Mouse (Mus musculus) gonadal fat pad, adult 2 months (tissue): ENCODE data around the gene Lemd1. TPM values are rescaled to one million over a fixed set of nuclear protein-coding genes. Genes with fewer than 3 reads are reported as not detected.
"Not testable (repeated sequence)": the region's sequence is repeated elsewhere in the genome, so short reads cannot be mapped to it uniquely, and the experiment has no call there.

Experiments used
- DNase-seq: peaks from one replicate; pipeline ENCODE4 v3.0.0-alpha.2; 2012; ENCODE audit warnings: low read depth
- polyA plus RNA-seq: library from polyadenylated mRNA; depleted of rRNA; stranded (reverse); fragments of >200 nt; gene quantifications from 2 replicates; pipeline ENCODE4 v1.2.3, GENCODE M21; 2012

The Lemd1 gene
- polyA plus RNA-seq, 1 experiment = 1.4 TPM

GRCm38 (mm10) chr1:132245010-132245409, 53.8 kb downstream of the Lemd1 start:
- DNase-seq = no peak

GRCm38 (mm10) chr1:132246137-132246536, 54.9 kb downstream of the Lemd1 start:
- DNase-seq = no peak

DNA sequence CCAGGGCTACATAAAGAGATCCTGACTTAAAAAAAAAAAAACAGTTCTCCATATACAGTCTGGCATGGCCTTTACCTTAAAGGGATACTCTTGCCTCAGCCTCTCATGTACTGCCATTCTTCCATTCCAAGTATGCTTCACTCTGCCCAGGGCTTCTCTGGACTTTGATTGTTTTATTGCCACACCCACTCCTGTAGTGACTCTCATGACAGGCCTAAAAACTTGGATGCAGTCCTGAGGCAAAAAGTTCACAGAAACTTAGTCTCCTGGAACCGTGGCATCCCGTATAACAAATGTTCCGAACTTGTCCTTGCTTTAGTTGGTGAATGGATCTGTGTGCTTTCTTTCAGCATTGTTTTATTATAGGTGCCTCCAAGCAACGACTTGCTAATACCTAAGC, 55.4 kb downstream of the Lemd1 start:
- no peak for DNase-seq

DNA sequence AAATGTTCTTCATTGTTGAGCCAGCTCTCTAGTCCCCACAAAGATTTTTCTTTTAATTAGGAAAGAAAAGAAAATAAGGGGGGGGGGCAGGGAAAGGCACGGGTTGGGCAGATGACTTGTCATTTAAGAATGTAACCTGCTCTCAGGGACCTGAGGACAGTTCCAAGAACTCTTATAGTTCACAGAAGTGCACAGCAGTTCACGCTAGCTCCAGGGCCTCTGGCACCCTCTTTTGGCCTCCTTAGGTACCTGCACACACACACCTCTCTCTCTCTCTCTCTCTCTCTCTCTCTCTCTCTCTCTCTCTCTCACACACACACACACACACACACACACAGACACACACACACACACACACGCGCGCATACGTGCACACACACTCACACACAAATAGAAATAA, 63.2 kb downstream of the Lemd1 start:
- no peak for DNase-seq

DNA sequence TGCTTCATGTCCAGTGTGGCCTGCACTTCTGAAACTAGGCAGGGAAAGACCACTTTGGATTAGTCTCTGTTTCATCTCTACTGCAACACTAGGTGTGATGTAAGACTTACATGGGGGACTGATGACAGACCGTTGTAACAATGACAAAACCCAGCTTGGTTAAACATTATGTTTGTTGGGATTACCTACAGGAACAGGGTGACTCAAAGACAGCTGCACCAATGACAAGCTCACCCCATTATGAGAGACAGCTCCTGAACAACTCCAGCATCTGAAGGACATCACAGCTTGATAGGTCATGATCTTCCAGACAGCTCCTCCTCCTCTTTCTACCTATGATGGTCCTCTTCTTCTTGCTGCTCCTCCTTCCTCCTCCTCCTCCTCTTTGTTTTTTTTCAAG, 69.1 kb downstream of the Lemd1 start:
- no peak for DNase-seq

GRCm38 (mm10) chr1:132261058-132261457, 69.8 kb downstream of the Lemd1 start:
- DNase-seq = no peak

DNA sequence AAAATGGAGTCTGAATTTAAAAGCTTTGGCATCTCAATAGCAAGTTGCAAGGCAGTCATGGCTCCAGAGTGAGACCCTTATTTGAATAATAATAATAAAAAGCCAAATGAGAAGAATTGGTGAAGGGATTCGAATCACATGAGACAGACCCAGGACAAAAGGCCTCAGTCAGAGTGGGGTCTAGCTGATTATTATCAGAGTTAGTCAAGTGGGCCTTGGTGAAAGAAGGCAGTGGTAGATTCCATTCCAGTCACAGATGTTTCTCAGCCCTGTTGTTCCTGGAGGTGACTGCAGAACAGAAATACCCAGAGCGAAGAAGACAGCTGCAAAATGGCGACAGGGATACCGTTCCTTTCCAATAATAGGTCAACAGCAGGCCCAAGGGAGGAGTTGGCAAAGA, 72.4 kb downstream of the Lemd1 start:
- no peak for DNase-seq

DNA sequence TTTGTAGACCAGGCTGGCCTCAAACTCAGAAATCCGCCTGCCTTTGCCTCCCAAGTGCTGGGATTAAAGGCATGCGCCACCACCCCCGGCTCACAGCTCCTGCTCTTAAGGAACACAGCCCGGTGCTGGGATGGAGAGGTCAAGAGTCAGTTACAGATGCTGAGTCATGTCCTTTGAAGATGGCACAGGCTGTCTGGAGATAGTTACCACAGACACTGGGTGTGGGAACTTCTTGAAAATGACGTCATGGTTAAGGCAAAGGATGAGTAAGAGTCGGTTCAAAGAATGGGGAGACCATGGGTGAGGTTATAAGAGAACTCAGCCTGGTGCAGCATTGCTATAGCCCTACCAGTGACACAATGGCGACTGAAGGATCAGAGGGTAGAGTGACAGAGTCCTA, 73.3 kb downstream of the Lemd1 start:
- DNase-seq = no peak

- DNase-seq = no peak
These were observed 74.1 kb downstream of the Lemd1 start for GRCm38 (mm10) chr1:132265211-132265859.

DNA sequence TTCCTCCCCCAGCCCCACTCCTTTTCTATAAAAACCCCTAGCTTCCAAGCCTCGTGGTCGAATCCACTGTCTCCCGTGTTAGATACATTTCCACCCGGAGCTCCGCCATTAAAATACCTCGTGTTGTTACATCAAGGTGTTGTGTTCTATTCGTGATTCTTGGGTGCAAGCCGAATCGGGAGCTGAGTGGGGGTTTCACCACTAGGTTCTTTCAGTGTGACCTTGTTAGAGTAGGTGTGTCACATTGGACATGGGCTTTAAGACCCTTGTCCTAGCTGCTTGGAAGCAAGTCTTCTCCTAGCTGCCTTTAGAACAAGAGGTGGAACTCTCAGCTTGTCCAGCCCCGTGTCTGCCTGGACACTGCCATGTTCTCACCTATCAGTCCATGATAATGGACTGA, 74.7 kb downstream of the Lemd1 start:
- DNase-seq = no peak

DNA sequence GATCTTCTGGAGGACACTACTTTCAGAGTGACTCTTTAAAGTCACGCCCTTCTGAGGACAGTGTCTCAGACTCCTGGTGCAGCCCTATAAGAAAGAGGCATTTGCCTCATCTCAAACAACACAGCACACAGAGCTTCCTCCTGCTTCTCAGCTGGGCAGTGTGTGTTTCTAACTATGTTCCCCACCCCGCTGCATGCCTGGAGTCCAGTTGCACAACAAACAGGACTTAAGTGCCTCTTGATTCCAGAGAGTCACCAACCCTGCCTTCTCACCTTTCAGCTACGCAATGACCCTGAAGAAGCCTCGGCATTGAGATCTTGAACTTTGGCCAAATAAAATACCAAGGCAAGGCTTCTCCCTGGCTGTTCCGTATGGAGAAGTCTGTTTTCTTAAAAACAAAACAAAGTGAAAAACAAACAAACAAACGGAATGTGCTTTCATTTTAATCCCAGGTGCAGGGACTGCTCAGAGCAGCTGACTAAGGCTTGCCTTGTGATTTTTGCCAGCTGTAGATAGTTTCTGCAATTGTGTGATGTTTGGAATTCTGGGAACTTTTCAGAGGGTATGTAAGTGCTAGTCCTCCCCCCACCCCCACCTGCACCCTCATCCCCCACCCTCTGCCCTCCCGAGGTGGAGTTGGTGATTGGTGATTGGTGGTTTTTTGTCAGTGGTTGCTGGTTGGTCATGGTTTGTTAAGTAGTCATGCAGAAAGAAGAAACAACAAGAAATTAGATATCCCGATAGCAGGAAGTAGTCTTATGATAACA, 75.7 kb downstream of the Lemd1 start:
- DNase-seq = no peak

DNA sequence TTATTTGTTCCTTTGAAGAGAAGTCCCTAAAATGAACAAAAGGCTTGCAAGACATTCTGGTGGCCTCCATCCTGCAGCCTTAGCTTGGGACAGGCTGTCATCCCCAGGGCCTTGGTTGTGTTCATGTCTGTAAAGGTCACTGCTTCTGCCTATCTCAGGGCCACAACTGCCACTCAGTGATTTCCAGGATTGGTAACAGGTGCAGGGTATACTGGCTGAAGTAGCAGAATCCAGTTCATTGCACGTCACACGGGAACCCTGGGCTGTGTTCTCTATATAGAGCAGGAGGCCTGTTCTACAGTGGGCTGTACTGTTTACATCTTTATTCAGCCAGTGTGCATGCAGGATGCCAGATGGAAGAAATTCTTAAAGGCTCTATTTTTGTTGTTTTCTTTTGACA, 76.7 kb downstream of the Lemd1 start:
- no peak for DNase-seq

GRCm38 (mm10) chr1:132268418-132269060, 77.3 kb downstream of the Lemd1 start:
- no peak for DNase-seq

- no peak for DNase-seq
These were observed 80.0 kb downstream of the Lemd1 start for GRCm38 (mm10) chr1:132271237-132271636.

DNA sequence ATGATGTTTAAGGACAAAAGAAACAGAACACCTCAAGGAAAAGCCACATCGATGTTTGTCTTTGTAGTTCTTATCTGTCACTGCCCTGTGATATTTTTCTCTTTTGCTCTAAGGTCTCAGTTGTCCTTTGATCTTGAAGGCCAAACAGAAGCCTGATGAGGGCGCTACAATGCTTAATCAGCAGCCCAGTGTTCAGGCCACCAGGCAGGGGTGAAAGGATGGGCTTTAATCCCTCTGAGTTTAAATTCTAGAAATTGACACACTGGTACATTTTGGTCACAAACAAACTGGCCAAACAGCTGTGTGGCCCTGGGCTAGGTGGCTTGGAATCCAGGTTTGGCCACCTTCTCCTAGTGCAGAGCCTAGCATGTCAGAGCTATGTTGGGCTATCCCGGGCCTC, 85.5 kb downstream of the Lemd1 start:
- no peak for DNase-seq

- no peak for DNase-seq
These were observed 85.9 kb downstream of the Lemd1 start for GRCm38 (mm10) chr1:132277124-132277523.

GRCm38 (mm10) chr1:132280636-132281035, 89.4 kb downstream of the Lemd1 start:
- DNase-seq = not testable (repeated sequence)

DNA sequence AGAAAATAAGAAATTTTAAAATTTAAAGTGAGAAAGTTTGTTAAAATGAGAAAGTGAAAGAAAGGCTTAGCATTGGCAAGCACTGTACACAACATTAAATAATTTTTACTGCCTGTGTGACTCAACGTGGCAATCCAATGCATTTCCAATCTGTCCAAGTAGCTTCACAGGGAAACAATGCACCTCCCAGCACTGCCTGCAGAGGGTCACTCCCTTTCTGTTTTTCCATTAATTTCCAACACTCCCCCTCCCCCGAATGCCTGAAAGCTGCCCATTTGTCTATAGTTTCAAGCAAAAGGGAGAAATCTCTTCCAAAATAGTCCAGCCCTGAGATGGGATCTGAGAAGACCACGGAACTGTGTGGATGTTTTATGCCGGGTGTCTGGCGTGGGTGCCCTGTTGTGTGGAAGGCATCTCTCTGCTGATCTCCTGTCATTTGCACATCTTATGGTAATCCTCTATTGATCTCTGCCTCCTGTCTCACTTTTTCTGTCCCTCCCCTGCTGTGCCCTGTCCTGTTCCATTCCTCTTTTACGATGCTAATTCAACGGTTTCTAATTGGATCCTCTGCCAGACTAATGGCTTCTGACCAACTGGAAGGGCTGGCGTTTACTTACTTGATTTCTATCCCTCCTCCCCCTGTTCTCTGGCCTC, 90.4 kb downstream of the Lemd1 start:
- DNase-seq = no peak

GRCm38 (mm10) chr1:132282177-132282536, 90.9 kb downstream of the Lemd1 start:
- no peak for DNase-seq

- no peak for DNase-seq
These were observed 91.8 kb downstream of the Lemd1 start for GRCm38 (mm10) chr1:132283018-132283417.

DNA sequence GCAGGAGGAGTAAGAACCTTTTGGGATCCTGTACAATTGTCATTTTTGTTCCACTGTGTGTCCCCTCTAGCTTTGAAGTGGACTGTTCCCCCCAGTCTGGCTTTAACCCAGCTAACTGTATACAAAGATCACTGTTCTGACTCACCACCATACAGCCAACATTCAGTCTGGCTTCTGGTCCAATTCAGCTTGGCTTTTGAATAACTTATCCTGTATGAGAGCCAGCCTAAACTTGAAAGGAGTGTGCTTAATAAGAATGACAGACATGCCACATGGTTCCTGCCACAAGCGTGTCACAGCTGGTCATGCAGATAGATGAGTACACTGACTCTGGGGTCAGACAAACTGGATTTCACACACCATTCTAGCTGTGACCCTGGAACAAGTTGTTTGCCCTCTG, 95.5 kb downstream of the Lemd1 start:
- no peak for DNase-seq

GRCm38 (mm10) chr1:132287445-132287844, 96.2 kb downstream of the Lemd1 start:
- no peak for DNase-seq
